Mouse (Mus musculus): ENCODE data around the gene Tmem150a. TPM values are rescaled to one million over a fixed set of nuclear protein-coding genes. Genes with fewer than 3 reads are reported as not detected.
A peak's percentile ranks its signal among the peaks of the same experiment; 100 is the strongest.

Gene Tmem150a
- polyA plus RNA-seq, 3 experiments from 2014 or later: 0.57 to 1.1 (median 0.67) TPM

- no peak for ATAC-seq
Observed at GRCm38 (mm10) chr6:72405356-72405755, 50.1 kb downstream of the Tmem150a start.

- peak; percentile 97 for ATAC-seq
Observed at GRCm38 (mm10) chr6:72407119-72407518, 51.9 kb downstream of the Tmem150a start.

Other genes with a start within 250 kb of the Tmem150a start
- not detected for gene Atoh8, start 119.9 kb upstream of the Tmem150a start, polyA plus RNA-seq (2017; shearing (Covaris generic))
- gene Sftpb, start 50.8 kb upstream of the Tmem150a start, polyA plus RNA-seq (2017; shearing (Covaris generic)): not detected
- gene Usp39, start 10.3 kb upstream of the Tmem150a start, polyA plus RNA-seq (2017; shearing (Covaris generic)): 10 to 100 TPM; 16.5 to 26.1 (median 20.8) TPM
- gene 0610030E20Rik, start 8.1 kb upstream of the Tmem150a start, polyA plus RNA-seq (2017; shearing (Covaris generic)): 10 to 100 TPM; 18.2 to 25.5 (median 19.7) TPM
- 100 to 1,000 TPM; 107 to 150 (median 144) TPM for gene Rnf181, start 11.5 kb downstream of the Tmem150a start, polyA plus RNA-seq (2017; shearing (Covaris generic))
- 10 to 100 TPM; 67.7 to 70.9 (median 69.7) TPM for gene Vamp5, start 25.0 kb downstream of the Tmem150a start, polyA plus RNA-seq (2017; shearing (Covaris generic))
- gene Vamp8, start 35.3 kb downstream of the Tmem150a start, polyA plus RNA-seq (2017; shearing (Covaris generic)): 100 to 1,000 TPM; 338 to 440 (median 338) TPM
- gene Ggcx, start 58.9 kb downstream of the Tmem150a start, polyA plus RNA-seq (2017; shearing (Covaris generic)): 1 to 10 TPM; 5.6 to 6.5 (median 5.9) TPM
- 100 to 1,000 TPM; 217 to 228 (median 219) TPM for gene Mat2a, start 84.1 kb downstream of the Tmem150a start, polyA plus RNA-seq (2017; shearing (Covaris generic))
- gene Sh2d6, start 166.3 kb downstream of the Tmem150a start, polyA plus RNA-seq (2017; shearing (Covaris generic)): not detected
- gene Capg, start 188.9 kb downstream of the Tmem150a start, polyA plus RNA-seq (2017; shearing (Covaris generic)): 100 to 1,000 TPM; 499 to 613 (median 536) TPM
- 10 to 100 TPM; 13.7 to 24.3 (median 20.6) TPM for gene Elmod3, start 243.0 kb downstream of the Tmem150a start, polyA plus RNA-seq (2017; shearing (Covaris generic))
- 1 to 10 TPM; 3.9 to 5.5 (median 4.1) TPM for gene Retsat, start 243.0 kb downstream of the Tmem150a start, polyA plus RNA-seq (2017; shearing (Covaris generic))